Mouse (Mus musculus): ENCODE measurements around the gene Psme1. TPM values are rescaled to one million over a fixed set of nuclear protein-coding genes. Genes with fewer than 3 reads are reported as not detected.
A peak's percentile ranks its signal among the peaks of the same experiment; 100 is the strongest.

Psme1 gene
- polyA plus RNA-seq, 1 experiment from 2014 or later, result 153 TPM

GRCm38 (mm10) chr14:55613346-55613745 lies 35.4 kb downstream of the Psme1 start:
- no peaks in the 10 kb centered on the region for H3K9me3 ChIP-seq (replicated peaks)
- H3K4me1 ChIP-seq, result peaks cover 6% of the 10 kb centered on the region; the same call in 1 of the 2 replicates
- H3K4me3 ChIP-seq (replicated peaks), result no peak overlapping the region
- H3K4me2 ChIP-seq, result no peak overlapping the region
- H3K27me3 ChIP-seq, result no peaks in the 10 kb centered on the region
- peaks cover 22% of the 10 kb centered on the region for H3K36me3 ChIP-seq
- H3K27ac ChIP-seq, result no peak overlapping the region
- 59% methylated on average over 6 of the region's 6 CpGs for whole genome bisulfite sequencing
- H3K9ac ChIP-seq, result no peak overlapping the region
- no peak for ATAC-seq (replicated peaks; ENCODE audit: low FRiP score)

GRCm38 (mm10) chr14:55614565-55615178 lies 36.7 kb downstream of the Psme1 start:
- H3K4me1 ChIP-seq, result peaks cover 12% of the 10 kb centered on the region
- peaks cover 9% of the 10 kb centered on the region for H3K36me3 ChIP-seq
- 83% methylated on average over 7 of the region's 7 CpGs for WGBS
- no peak overlapping the region for H3K9ac ChIP-seq
- ATAC-seq (replicated peaks; ENCODE audit: low FRiP score), result no peak
- no peak overlapping the region for H3K27ac ChIP-seq
- no peaks in the 10 kb centered on the region for H3K27me3 ChIP-seq
- H3K4me2 ChIP-seq, result no peak overlapping the region
- no peak overlapping the region for H3K4me3 ChIP-seq (replicated peaks)
- H3K9me3 ChIP-seq (replicated peaks), result no peaks in the 10 kb centered on the region

GRCm38 (mm10) chr14:55615876-55616275 lies 38.0 kb downstream of the Psme1 start:
- Histone ChIP-seq H3K9ac (no peak overlapping the region), H3K27ac (no peak overlapping the region), H3K4me2 (no peak overlapping the region), H3K4me1 (peaks cover 12% of the 10 kb centered on the region), H3K36me3 (0 out of 2 replicates have a peak, but pooled peaks cover under 1% of the 10 kb centered on the region), H3K27me3 (no peaks in the 10 kb centered on the region), H3K9me3 (replicated peaks) (no peaks in the 10 kb centered on the region), H3K4me3 (replicated peaks) (no peak overlapping the region)
- ATAC-seq (replicated peaks; ENCODE audit: low FRiP score), result no peak
- WGBS, result 44% methylated on average over 2 of the region's 2 CpGs

- Histone ChIP-seq H3K36me3 (no peaks in the 10 kb centered on the region), H3K4me2 (no peak overlapping the region), H3K9ac (no peak overlapping the region), H3K9me3 (replicated peaks) (no peaks in the 10 kb centered on the region), H3K4me1 (peaks cover 12% of the 10 kb centered on the region), H3K4me3 (replicated peaks) (no peak overlapping the region), H3K27me3 (no peaks in the 10 kb centered on the region), H3K27ac (0 out of 2 replicates have a peak overlapping the region, but pooled peaks have one; percentile 41)
- ATAC-seq (replicated peaks; ENCODE audit: low FRiP score), result no peak
- 75% methylated on average over 2 of the region's 2 CpGs for WGBS
These were observed 38.9 kb downstream of the Psme1 start for GRCm38 (mm10) chr14:55616844-55617243.

GRCm38 (mm10) chr14:55617822-55618221 lies 39.9 kb downstream of the Psme1 start, which contains the start of gene Rec8:
TSS of gene Rec8 (plus strand) at chr14:55618037.
- Histone ChIP-seq H3K36me3 (peaks cover 6% of the 10 kb centered on the region; the same call in 1 of the 2 replicates), H3K27me3 (no peaks in the 10 kb centered on the region), H3K27ac (peak within 1 kb of the TSS; percentile 45; the same call in 1 of the 2 replicates), H3K9ac (peak within 1 kb of the TSS; percentile 24; the same call in 1 of the 2 replicates), H3K9me3 (replicated peaks) (no peaks in the 10 kb centered on the region), H3K4me2 (peak within 1 kb of the TSS; percentile 61), H3K4me3 (replicated peaks) (peak within 1 kb of the TSS; percentile 43), H3K4me1 (peaks cover 12% of the 10 kb centered on the region)
- ATAC-seq (replicated peaks; ENCODE audit: low FRiP score), result peak; percentile 88
- WGBS, result 22% methylated on average over 21 of the region's 21 CpGs

- Histone ChIP-seq H3K27ac (peak overlapping the region; percentile 45; the same call in 1 of the 2 replicates), H3K4me2 (peak overlapping the region; percentile 61), H3K9me3 (replicated peaks) (no peaks in the 10 kb centered on the region), H3K9ac (peak overlapping the region; percentile 24; the same call in 1 of the 2 replicates), H3K4me3 (replicated peaks) (peak overlapping the region; percentile 43), H3K27me3 (no peaks in the 10 kb centered on the region), H3K4me1 (peaks cover 12% of the 10 kb centered on the region), H3K36me3 (peaks cover 14% of the 10 kb centered on the region; the same call in 1 of the 2 replicates)
- 41% methylated on average over 22 of the region's 22 CpGs for WGBS
- ATAC-seq (replicated peaks; ENCODE audit: low FRiP score), result peak; percentile 49; the same call in 1 of the 2 replicates
These were observed 40.7 kb downstream of the Psme1 start for GRCm38 (mm10) chr14:55618486-55619195.

GRCm38 (mm10) chr14:55628077-55628827 lies 50.3 kb downstream of the Psme1 start:
- Histone ChIP-seq H3K4me2 (no peak overlapping the region), H3K9me3 (replicated peaks) (no peaks in the 10 kb centered on the region), H3K27me3 (no peaks in the 10 kb centered on the region), H3K27ac (no peak overlapping the region), H3K9ac (no peak overlapping the region), H3K36me3 (peaks cover 100% of the 10 kb centered on the region), H3K4me3 (replicated peaks) (no peak overlapping the region), H3K4me1 (no peaks in the 10 kb centered on the region)
- no peak for ATAC-seq (replicated peaks; ENCODE audit: low FRiP score)
- WGBS, result 76% methylated on average over 27 of the region's 27 CpGs

GRCm38 (mm10) chr14:55629312-55629711 lies 51.4 kb downstream of the Psme1 start:
- peaks cover 99% of the 10 kb centered on the region for H3K36me3 ChIP-seq
- no peaks in the 10 kb centered on the region for H3K9me3 ChIP-seq (replicated peaks)
- H3K4me1 ChIP-seq, result peaks cover 4% of the 10 kb centered on the region
- H3K27me3 ChIP-seq, result no peaks in the 10 kb centered on the region
- H3K9ac ChIP-seq, result no peak overlapping the region
- no peak overlapping the region for H3K27ac ChIP-seq
- no peak overlapping the region for H3K4me3 ChIP-seq (replicated peaks)
- no peak for ATAC-seq (replicated peaks; ENCODE audit: low FRiP score)
- WGBS, result 60% methylated on average over 5 of the region's 5 CpGs
- H3K4me2 ChIP-seq, result no peak overlapping the region

Other genes with a start within 250 kb of the Psme1 start
- gene Dhrs4, start 99.4 kb upstream of the Psme1 start, polyA plus RNA-seq (2015; fragmentation: Nextera tagmentation; extraction: Ambion mirVana), result 127 and 130 TPM in 2 replicates
- 2.4 and 2.9 TPM in 2 replicates for gene Carmil3, start 87.5 kb upstream of the Psme1 start, polyA plus RNA-seq (2015; fragmentation: Nextera tagmentation; extraction: Ambion mirVana)
- 0.24 and 0.26 TPM in 2 replicates for gene Cpne6, start 67.7 kb upstream of the Psme1 start, polyA plus RNA-seq (2015; fragmentation: Nextera tagmentation; extraction: Ambion mirVana)
- not detected in 2 replicates for gene Nrl, start 53.1 kb upstream of the Psme1 start, polyA plus RNA-seq (2015; fragmentation: Nextera tagmentation; extraction: Ambion mirVana)
- 50.5 and 55.4 TPM in 2 replicates for gene Pck2, start 37.9 kb upstream of the Psme1 start, polyA plus RNA-seq (2015; fragmentation: Nextera tagmentation; extraction: Ambion mirVana)
- gene Dcaf11, start 18.1 kb upstream of the Psme1 start, polyA plus RNA-seq (2015; fragmentation: Nextera tagmentation; extraction: Ambion mirVana), result 89.2 and 93.0 TPM in 2 replicates
- gene A730061H03Rik, start 17.7 kb upstream of the Psme1 start, polyA plus RNA-seq (2015; fragmentation: Nextera tagmentation; extraction: Ambion mirVana), result 1.6 TPM in 2 replicates
- 4.2 and 6.1 TPM in 2 replicates for gene Fitm1, start 2.5 kb upstream of the Psme1 start, polyA plus RNA-seq (2015; fragmentation: Nextera tagmentation; extraction: Ambion mirVana)
- 6.8 and 7.4 TPM in 2 replicates for gene Emc9, start 7.2 kb downstream of the Psme1 start, polyA plus RNA-seq (2015; fragmentation: Nextera tagmentation; extraction: Ambion mirVana)
- gene Psme2, start 13.0 kb downstream of the Psme1 start, polyA plus RNA-seq (2015; fragmentation: Nextera tagmentation; extraction: Ambion mirVana), result 248 and 261 TPM in 2 replicates
- gene Rnf31, start 13.6 kb downstream of the Psme1 start, polyA plus RNA-seq (2015; fragmentation: Nextera tagmentation; extraction: Ambion mirVana), result 18.6 and 21.7 TPM in 2 replicates
- 12.8 and 14.6 TPM in 2 replicates for gene Irf9, start 25.4 kb downstream of the Psme1 start, polyA plus RNA-seq (2015; fragmentation: Nextera tagmentation; extraction: Ambion mirVana)
- gene Rec8, start 39.9 kb downstream of the Psme1 start, polyA plus RNA-seq (2015; fragmentation: Nextera tagmentation; extraction: Ambion mirVana), result 20.3 and 22.4 TPM in 2 replicates
- gene Ipo4, start 57.8 kb downstream of the Psme1 start, polyA plus RNA-seq (2015; fragmentation: Nextera tagmentation; extraction: Ambion mirVana), result 97.4 and 115 TPM in 2 replicates
- 1.4 and 2.3 TPM in 2 replicates for gene Gm49378, start 59.8 kb downstream of the Psme1 start, polyA plus RNA-seq (2015; fragmentation: Nextera tagmentation; extraction: Ambion mirVana)
- gene Tm9sf1, start 65.7 kb downstream of the Psme1 start, polyA plus RNA-seq (2015; fragmentation: Nextera tagmentation; extraction: Ambion mirVana), result 113 and 123 TPM in 2 replicates
- 0.92 and 1.0 TPM in 2 replicates for gene Tssk4, start 72.1 kb downstream of the Psme1 start, polyA plus RNA-seq (2015; fragmentation: Nextera tagmentation; extraction: Ambion mirVana)
- 53.6 and 55.8 TPM in 2 replicates for gene Mdp1, start 82.4 kb downstream of the Psme1 start, polyA plus RNA-seq (2015; fragmentation: Nextera tagmentation; extraction: Ambion mirVana)
- 68.2 and 72.6 TPM in 2 replicates for gene Gmpr2, start 93.8 kb downstream of the Psme1 start, polyA plus RNA-seq (2015; fragmentation: Nextera tagmentation; extraction: Ambion mirVana)
- gene Nedd8, start 94.0 kb downstream of the Psme1 start, polyA plus RNA-seq (2015; fragmentation: Nextera tagmentation; extraction: Ambion mirVana), result 545 and 565 TPM in 2 replicates
- gene Tinf2, start 103.7 kb downstream of the Psme1 start, polyA plus RNA-seq (2015; fragmentation: Nextera tagmentation; extraction: Ambion mirVana), result 43.6 and 46.9 TPM in 2 replicates
- 2.1 TPM in 2 replicates for gene Tgm1, start 135.8 kb downstream of the Psme1 start, polyA plus RNA-seq (2015; fragmentation: Nextera tagmentation; extraction: Ambion mirVana)
- 37.6 and 41.8 TPM in 2 replicates for gene Rabggta, start 144.1 kb downstream of the Psme1 start, polyA plus RNA-seq (2015; fragmentation: Nextera tagmentation; extraction: Ambion mirVana)
- 94.5 and 94.7 TPM in 2 replicates for gene Dhrs1, start 167.6 kb downstream of the Psme1 start, polyA plus RNA-seq (2015; fragmentation: Nextera tagmentation; extraction: Ambion mirVana)
- gene Nop9, start 167.6 kb downstream of the Psme1 start, polyA plus RNA-seq (2015; fragmentation: Nextera tagmentation; extraction: Ambion mirVana), result 38.6 and 43.4 TPM in 2 replicates
- gene Cideb, start 180.3 kb downstream of the Psme1 start, polyA plus RNA-seq (2015; fragmentation: Nextera tagmentation; extraction: Ambion mirVana), result 10.0 and 11.2 TPM in 2 replicates
- 0.25 and 0.35 TPM in 2 replicates for gene Ltb4r2, start 183.3 kb downstream of the Psme1 start, polyA plus RNA-seq (2015; fragmentation: Nextera tagmentation; extraction: Ambion mirVana)
- 0.69 and 0.73 TPM in 2 replicates for gene Ltb4r1, start 187.8 kb downstream of the Psme1 start, polyA plus RNA-seq (2015; fragmentation: Nextera tagmentation; extraction: Ambion mirVana)
- gene Adcy4, start 206.0 kb downstream of the Psme1 start, polyA plus RNA-seq (2015; fragmentation: Nextera tagmentation; extraction: Ambion mirVana), result 13.9 and 15.8 TPM in 2 replicates
- 38.1 and 40.4 TPM in 2 replicates for gene Ripk3, start 210.7 kb downstream of the Psme1 start, polyA plus RNA-seq (2015; fragmentation: Nextera tagmentation; extraction: Ambion mirVana)
- gene Nfatc4, start 245.0 kb downstream of the Psme1 start, polyA plus RNA-seq (2015; fragmentation: Nextera tagmentation; extraction: Ambion mirVana), result 32.2 and 39.9 TPM in 2 replicates